Mouse (Mus musculus) inflammation-experienced regulatory T-cells, adult 16 weeks (primary cell): ENCODE measurements around the gene Edn1. TPM values are rescaled to one million over a fixed set of nuclear protein-coding genes. Genes with fewer than 3 reads are reported as not detected.

Experiments
- polyA plus RNA-seq: library from polyadenylated mRNA; unstranded; fragments of 100-300 nt; shearing (Covaris generic); gene quantifications from one replicate; pipeline ENCODE4 v1.2.1, GENCODE M21; 2017

Gene Edn1
- polyA plus RNA-seq = not detected

DNA sequence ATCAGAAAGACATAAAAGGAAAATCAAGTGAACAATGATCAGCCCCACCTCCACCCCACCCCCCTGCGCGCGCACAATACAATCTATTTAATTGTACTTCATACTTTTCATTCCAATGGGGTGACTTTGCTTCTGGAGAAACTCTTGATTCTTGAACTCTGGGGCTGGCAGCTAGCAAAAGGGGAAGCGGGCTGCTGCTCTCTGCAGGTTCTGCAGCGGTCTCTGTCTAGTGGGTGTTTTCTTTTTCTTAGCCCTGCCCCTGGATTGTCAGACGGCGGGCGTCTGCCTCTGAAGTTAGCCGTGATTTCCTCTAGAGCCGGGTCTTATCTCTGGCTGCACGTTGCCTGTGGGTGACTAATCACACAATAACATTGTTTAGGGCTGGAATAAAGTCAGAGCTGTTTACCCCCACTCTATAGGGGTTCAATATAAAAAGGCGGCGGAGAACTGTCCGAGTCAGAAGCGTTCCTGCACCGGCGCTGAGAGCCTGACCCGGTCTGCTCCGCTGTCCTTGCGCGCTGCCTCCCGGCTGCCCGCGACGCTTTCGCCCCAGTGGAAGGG lies at the start of gene Edn1:
Gene Edn1 (plus strand): TSS at position 316 of the 561 bp plus-strand sequence.

Other genes with a start within 250 kb of the Edn1 start
- 20.9 TPM for gene Hivep1, start 249.5 kb upstream of the Edn1 start, polyA plus RNA-seq